Mouse (Mus musculus) kidney, postnatal 0 days (tissue): Measurements from ENCODE around the gene Cic. TPM values are rescaled to one million over a fixed set of nuclear protein-coding genes. Genes with fewer than 3 reads are reported as not detected.
A peak's percentile ranks its signal among the peaks of the same experiment; 100 is the strongest.

Experiments used
- ATAC-seq: fragments of 200-750 bp; cut with Nextera tagmentation; replicated peaks from 2 replicates; pipeline ENCODE4 v1.8.0; 2017; ENCODE audit warnings: low read depth, moderate number of reproducible peaks, moderate TSS enrichment, moderate library complexity; ENCODE audit not compliant: low FRiP score
- DNase-seq: peaks from one replicate; pipeline ENCODE4 v3.0.0-alpha.2; 2016; ENCODE audit warnings: low spot score
- H3K27ac ChIP-seq: fragments of 300-500 bp; sonication (generic); 2 replicates; pipeline ENCODE4 v1.5.1; 2014; ENCODE audit warnings: mild to moderate bottlenecking
- H3K27me3 ChIP-seq: fragments of 300-500 bp; sonication (generic); 2 replicates; pipeline ENCODE4 v1.6.1; 2014; ENCODE audit warnings: low read length, mixed read lengths; ENCODE audit not compliant: insufficient read depth
- H3K36me3 ChIP-seq: fragments of 300-500 bp; sonication (generic); 2 replicates; pipeline ENCODE4 v1.6.1; 2014; ENCODE audit warnings: low read length, mixed read lengths; ENCODE audit not compliant: insufficient read depth
- H3K4me1 ChIP-seq: fragments of 300-500 bp; sonication (generic); replicated peaks from 2 replicates; pipeline ENCODE4 v1.6.1; 2014; ENCODE audit warnings: antibody characterized with exemption, low read length, mixed read lengths; ENCODE audit not compliant: insufficient read depth
- H3K4me2 ChIP-seq: fragments of 300-500 bp; sonication (generic); 2 replicates; pipeline ENCODE4 v1.6.1; 2014; ENCODE audit warnings: mild to moderate bottlenecking, low read length, moderate library complexity, mixed read lengths
- H3K4me3 ChIP-seq: fragments of 300-500 bp; sonication (generic); replicated peaks from 2 replicates; pipeline ENCODE4 v1.5.1; 2014; ENCODE audit warnings: low read depth, low read length
- H3K9ac ChIP-seq: fragments of 300-500 bp; sonication (generic); 2 replicates; pipeline ENCODE4 v1.6.1; 2014; ENCODE audit warnings: low read depth, low read length
- H3K9me3 ChIP-seq: fragments of 300-500 bp; sonication (generic); replicated peaks from 2 replicates; pipeline ENCODE4 v1.6.1; 2016; ENCODE audit warnings: low read length, inconsistent platforms, mixed read lengths
- CTCF ChIP-seq: IDR thresholded peaks from 2 replicates; pipeline ENCODE4 v1.5.1; 2016; ENCODE audit warnings: antibody characterized with exemption, low read depth, mild to moderate bottlenecking, moderate library complexity
- WGBS: fragments of 180-500 bp; shearing (Covaris S2); extraction: QIAGEN DNeasy Blood & Tissue Kit; methylation state at CpG from one replicate; pipeline ENCODE4 v1.1.7; 2014; 5-methylcytosine and 5-hydroxymethylcytosine counted together
- polyA plus RNA-seq: library from polyadenylated mRNA; unstranded; fragments of >200 nt; fragmentation: Nextera tagmentation; extraction: Ambion mirVana; gene quantifications from 2 replicates; pipeline ENCODE4 v1.2.1, GENCODE M21; 2015

Cic gene
- polyA plus RNA-seq, 1 experiment from 2014 or later: 23.3 TPM

DNA sequence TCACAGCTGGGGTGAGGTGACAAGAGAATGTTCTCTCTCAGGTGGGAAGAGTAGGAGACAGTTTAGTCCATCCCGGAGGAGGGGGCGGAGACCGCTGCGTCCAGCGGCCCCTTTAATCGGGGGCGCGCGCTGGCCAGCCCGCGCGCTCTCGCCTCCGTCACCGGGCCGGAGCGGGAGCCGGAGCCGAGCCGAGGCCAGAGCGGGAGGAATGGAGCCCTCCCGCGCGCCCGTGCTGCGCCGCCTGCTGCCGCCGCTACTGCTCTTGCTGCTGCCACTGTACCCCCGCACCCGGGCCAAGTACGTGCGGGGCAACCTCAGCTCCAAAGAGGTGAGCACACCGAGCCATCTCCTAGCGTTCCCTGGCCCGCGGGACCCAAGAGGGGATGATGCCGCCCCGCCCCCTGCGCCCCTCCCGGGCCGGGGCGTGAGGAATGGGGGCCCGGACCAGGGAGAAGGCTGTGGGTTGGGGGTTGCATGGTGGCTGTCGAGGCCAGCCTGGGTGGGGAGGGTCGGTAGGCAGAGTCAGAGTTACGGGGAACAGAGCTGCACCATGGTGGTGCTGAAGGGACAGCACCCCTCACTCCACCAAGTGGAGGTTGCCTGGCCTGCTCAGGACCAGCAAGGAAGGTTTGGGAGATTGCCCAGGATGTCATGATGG, 38.6 kb downstream of the Cic start, which contains the start of gene Tmem145:
Gene Tmem145 (plus strand): TSS at position 151 of the 658 bp plus-strand sequence.
- no peak within 1 kb of the TSS for H3K27ac ChIP-seq
- WGBS: under 1% methylated on average over 44 of the region's 47 CpGs
- peak within 1 kb of the TSS; percentile 88 for H3K4me2 ChIP-seq
- peaks cover 4% of the 10 kb centered on the region; the same call in 1 of the 2 replicates for H3K27me3 ChIP-seq
- peak; percentile 78 for ATAC-seq
- peak; percentile 82 for DNase-seq
- H3K4me3 ChIP-seq: peak within 1 kb of the TSS; percentile 42
- H3K9me3 ChIP-seq: no peaks in the 10 kb centered on the region
- H3K4me1 ChIP-seq: 0 out of 2 replicates have a peak, but pooled peaks cover 5% of the 10 kb centered on the region
- H3K9ac ChIP-seq: no peak within 1 kb of the TSS
- no peaks in the 10 kb centered on the region for H3K36me3 ChIP-seq
- TF ChIP-seq CTCF: no peak

GRCm38 (mm10) chr7:25306614-25306996, 39.1 kb downstream of the Cic start:
- no peak overlapping the region for H3K4me2 ChIP-seq

DNA sequence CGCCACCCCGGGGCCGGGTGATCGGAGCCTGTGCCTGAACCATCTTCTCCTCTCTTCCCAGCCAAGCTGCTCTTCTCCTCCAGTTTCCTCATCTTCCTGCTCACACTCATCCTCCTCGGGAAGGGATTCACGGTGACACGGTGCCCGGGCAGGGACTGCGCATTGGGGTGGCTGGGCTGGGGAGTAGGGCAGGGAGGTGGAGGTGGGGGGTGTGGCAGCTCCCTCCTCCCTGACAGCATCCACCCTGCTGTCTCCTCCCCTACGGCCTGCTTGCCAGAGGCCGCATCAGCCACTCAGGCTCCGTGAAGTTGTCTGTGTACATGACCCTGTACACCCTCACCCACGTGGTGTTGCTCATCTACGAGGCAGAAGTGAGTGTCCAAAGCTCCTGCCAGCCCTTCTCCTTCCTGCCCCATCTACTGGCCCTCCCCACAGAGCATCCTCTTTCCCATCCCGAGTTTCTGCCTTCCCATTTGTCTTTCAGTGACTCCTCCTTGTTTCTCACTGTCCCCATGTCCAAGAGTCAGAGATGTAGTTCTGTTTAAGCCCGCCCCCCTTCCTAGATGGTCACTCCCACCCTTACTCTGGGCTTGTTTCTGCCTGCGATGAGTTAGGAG, 41.3 kb downstream of the Cic start:
- no peak for TF ChIP-seq CTCF
- Histone ChIP-seq H3K36me3 (no peaks in the 10 kb centered on the region), H3K4me1 (0 out of 2 replicates have a peak, but pooled peaks cover 5% of the 10 kb centered on the region), H3K27me3 (peaks cover 11% of the 10 kb centered on the region), H3K4me2 (no peak overlapping the region), H3K9me3 (no peaks in the 10 kb centered on the region), H3K27ac (no peak overlapping the region), H3K4me3 (no peak overlapping the region), H3K9ac (no peak overlapping the region)
- DNase-seq (no peak), ATAC-seq (no peak)
- WGBS: 51% methylated on average over 17 of the region's 17 CpGs

More at GRCm38 (mm10) chr7:25306614-25306996, 39.1 kb downstream of the Cic start:
- H3K4me3 ChIP-seq: no peak overlapping the region
- TF ChIP-seq CTCF: no peak
- DNase-seq (no peak), ATAC-seq (no peak)
- 0 out of 2 replicates have a peak, but pooled peaks cover 5% of the 10 kb centered on the region for H3K4me1 ChIP-seq
- no peak overlapping the region for H3K9ac ChIP-seq
- 38% methylated on average over 2 of the region's 2 CpGs for WGBS
- no peaks in the 10 kb centered on the region for H3K36me3 ChIP-seq
- peaks cover 4% of the 10 kb centered on the region; the same call in 1 of the 2 replicates for H3K27me3 ChIP-seq
- H3K27ac ChIP-seq: no peak overlapping the region
- H3K9me3 ChIP-seq: no peaks in the 10 kb centered on the region

- H3K27ac ChIP-seq: no peak overlapping the region
- no peak for DNase-seq
- 84% methylated on average over 9 of the region's 9 CpGs for WGBS
- ATAC-seq: no peak
- H3K4me3 ChIP-seq: no peak overlapping the region
- H3K4me1 ChIP-seq: 0 out of 2 replicates have a peak, but pooled peaks cover 5% of the 10 kb centered on the region
- no peaks in the 10 kb centered on the region for H3K36me3 ChIP-seq
- H3K9ac ChIP-seq: no peak overlapping the region
- peaks cover 17% of the 10 kb centered on the region for H3K27me3 ChIP-seq
- H3K4me2 ChIP-seq: no peak overlapping the region
- no peaks in the 10 kb centered on the region for H3K9me3 ChIP-seq
- no peak for TF ChIP-seq CTCF
These were observed 41.9 kb downstream of the Cic start for GRCm38 (mm10) chr7:25309425-25309824.

- H3K4me3 ChIP-seq: no peak overlapping the region
- no peak overlapping the region for H3K9ac ChIP-seq
- no peak overlapping the region for H3K4me2 ChIP-seq
- peaks cover 31% of the 10 kb centered on the region for H3K27me3 ChIP-seq
- DNase-seq: no peak
- H3K4me1 ChIP-seq: peaks cover 15% of the 10 kb centered on the region
- no peaks in the 10 kb centered on the region for H3K9me3 ChIP-seq
- WGBS: 84% methylated on average over 11 of the region's 11 CpGs
- H3K36me3 ChIP-seq: no peaks in the 10 kb centered on the region
- ATAC-seq: no peak
- no peak for TF ChIP-seq CTCF
- no peak overlapping the region for H3K27ac ChIP-seq
These were observed 43.7 kb downstream of the Cic start for GRCm38 (mm10) chr7:25311193-25311592.

DNA sequence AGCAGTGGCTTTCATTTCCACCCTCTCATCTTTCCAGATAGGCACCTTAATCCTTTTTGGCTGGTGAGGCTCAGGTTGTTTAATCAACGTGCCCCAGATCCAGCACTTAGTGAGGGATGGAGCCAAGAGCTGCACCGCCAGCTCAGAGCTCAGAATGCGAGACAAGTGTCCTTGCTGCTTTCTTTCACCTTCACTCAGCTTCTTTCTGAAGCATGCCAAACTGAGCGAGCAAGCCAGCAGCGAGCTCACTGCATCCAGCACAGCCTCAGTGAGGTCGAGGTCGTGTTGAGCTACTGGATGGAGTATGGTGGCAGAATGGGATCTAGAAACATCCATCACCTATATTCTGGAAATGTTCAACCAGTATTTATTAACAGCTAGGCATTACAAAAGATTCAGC, 45.8 kb downstream of the Cic start:
- no peak overlapping the region for H3K9ac ChIP-seq
- no peaks in the 10 kb centered on the region for H3K9me3 ChIP-seq
- H3K4me1 ChIP-seq: peaks cover 19% of the 10 kb centered on the region
- DNase-seq (no peak), ATAC-seq (no peak)
- WGBS: 47% methylated on average over 7 of the region's 7 CpGs
- no peaks in the 10 kb centered on the region for H3K36me3 ChIP-seq
- no peak overlapping the region for H3K4me3 ChIP-seq
- TF ChIP-seq CTCF: no peak
- no peak overlapping the region for H3K27ac ChIP-seq
- peaks cover 27% of the 10 kb centered on the region for H3K27me3 ChIP-seq
- H3K4me2 ChIP-seq: no peak overlapping the region
